Mouse (Mus musculus) liver, postnatal 0 days (tissue): Measurements from ENCODE around the gene Tapbpl. TPM values are rescaled to one million over a fixed set of nuclear protein-coding genes. Genes with fewer than 3 reads are reported as not detected.

ENCODE experiments used
- ATAC-seq: fragments of 200-750 bp; cut with Nextera tagmentation; 2 replicates; pipeline ENCODE4 v1.8.0; 2017; ENCODE audit warnings: mild to moderate bottlenecking, moderate library complexity
- DNase-seq: peaks from one replicate; pipeline ENCODE4 v3.0.0-alpha.2; 2016
- H3K27ac ChIP-seq: fragments of 300-500 bp; sonication (generic); 2 replicates; pipeline ENCODE4 v1.5.1; 2014; ENCODE audit warnings: antibody characterized with exemption, moderate library complexity, mild to moderate bottlenecking, low read depth
- H3K27me3 ChIP-seq: fragments of 300-500 bp; sonication (generic); 2 replicates; pipeline ENCODE4 v1.6.1; 2014; ENCODE audit warnings: low read length, control low read depth, mixed read lengths; ENCODE audit not compliant: insufficient read depth
- H3K36me3 ChIP-seq: fragments of 300-500 bp; sonication (generic); replicated peaks from 2 replicates; pipeline ENCODE4 v1.6.1; 2014; ENCODE audit warnings: mild to moderate bottlenecking, control low read depth, low read length, moderate library complexity, mixed read lengths; ENCODE audit not compliant: insufficient read depth
- H3K4me1 ChIP-seq: fragments of 300-500 bp; sonication (generic); 2 replicates; pipeline ENCODE4 v1.6.1; 2014; ENCODE audit warnings: antibody characterized with exemption, mild to moderate bottlenecking, control low read depth; ENCODE audit not compliant: insufficient read depth
- H3K4me2 ChIP-seq: fragments of 300-500 bp; sonication (generic); 2 replicates; pipeline ENCODE4 v1.6.1; 2014; ENCODE audit warnings: low read depth, mild to moderate bottlenecking, low read length, moderate library complexity, mixed read lengths
- H3K4me3 ChIP-seq: fragments of 300-500 bp; sonication (generic); 2 replicates; pipeline ENCODE4 v1.5.1; 2014; ENCODE audit warnings: low read depth, low read length
- H3K9ac ChIP-seq: fragments of 300-500 bp; sonication (generic); replicated peaks from 2 replicates; pipeline ENCODE4 v1.6.1; 2014; ENCODE audit warnings: mild to moderate bottlenecking, moderate library complexity
- H3K9me3 ChIP-seq: fragments of 300-500 bp; sonication (generic); 2 replicates; pipeline ENCODE4 v1.6.1; 2016; ENCODE audit warnings: mild to moderate bottlenecking, control low read depth, low read length, mixed read lengths
- CTCF ChIP-seq: sonication (generic); IDR thresholded peaks from 2 replicates; pipeline ENCODE4 v1.5.1; 2016; ENCODE audit warnings: antibody characterized with exemption, low read depth
- EP300 ChIP-seq: IDR thresholded peaks from 2 replicates; pipeline ENCODE4 v1.6.1; 2016; ENCODE audit warnings: antibody characterized with exemption, low read depth, mild to moderate bottlenecking
- WGBS: fragments of 180-500 bp; shearing (Covaris S2); extraction: QIAGEN DNeasy Blood & Tissue Kit; methylation state at CpG from one replicate; pipeline ENCODE4 v1.1.7; 2014; ENCODE audit not compliant: insufficient replicate concordance; 5-methylcytosine and 5-hydroxymethylcytosine counted together
- microRNA-seq: library from miRNA; unstranded; fragments of <30 nt; microRNA quantifications from one replicate; pipeline ENCODE4, GENCODE M21; 2016
- polyA plus RNA-seq: library from polyadenylated mRNA; unstranded; fragments of >200 nt; fragmentation: Nextera tagmentation; extraction: Ambion mirVana; gene quantifications from 2 replicates; pipeline ENCODE4 v1.2.1, GENCODE M21; 2015

The Tapbpl gene
- polyA plus RNA-seq, 1 experiment from 2014 or later, result 14.4 TPM

DNA sequence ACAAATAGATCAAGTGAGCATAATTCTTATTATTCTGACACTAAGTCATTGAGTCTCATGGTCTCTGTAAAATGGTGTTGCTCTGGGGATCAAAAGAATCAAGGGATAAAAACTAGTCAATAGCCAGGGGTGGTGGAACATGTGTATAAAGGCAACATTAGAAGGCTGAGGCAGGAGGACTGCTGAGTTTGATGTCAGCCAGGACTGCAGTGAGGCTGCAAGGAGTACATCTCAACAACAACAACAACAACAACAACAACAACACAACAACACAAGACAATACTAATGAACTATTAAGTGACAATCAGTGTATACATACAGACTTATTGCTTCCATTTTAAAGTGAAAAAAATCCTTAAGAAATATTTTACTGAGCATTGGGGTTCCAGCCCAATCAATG is 40.8 kb downstream of the Tapbpl start:
- peak overlapping the region; percentile 78 for H3K4me3 ChIP-seq
- DNase-seq (no peak), ATAC-seq (no peak)
- peak overlapping the region; percentile 100 for H3K27ac ChIP-seq
- no peaks in the 10 kb centered on the region for H3K27me3 ChIP-seq
- no peaks in the 10 kb centered on the region for H3K9me3 ChIP-seq
- H3K9ac ChIP-seq, result peak overlapping the region; percentile 83
- peaks cover 54% of the 10 kb centered on the region for H3K36me3 ChIP-seq
- H3K4me2 ChIP-seq, result peak overlapping the region; percentile 90
- TF ChIP-seq CTCF (no peak), EP300 (no peak)
- peaks cover 12% of the 10 kb centered on the region for H3K4me1 ChIP-seq

DNA sequence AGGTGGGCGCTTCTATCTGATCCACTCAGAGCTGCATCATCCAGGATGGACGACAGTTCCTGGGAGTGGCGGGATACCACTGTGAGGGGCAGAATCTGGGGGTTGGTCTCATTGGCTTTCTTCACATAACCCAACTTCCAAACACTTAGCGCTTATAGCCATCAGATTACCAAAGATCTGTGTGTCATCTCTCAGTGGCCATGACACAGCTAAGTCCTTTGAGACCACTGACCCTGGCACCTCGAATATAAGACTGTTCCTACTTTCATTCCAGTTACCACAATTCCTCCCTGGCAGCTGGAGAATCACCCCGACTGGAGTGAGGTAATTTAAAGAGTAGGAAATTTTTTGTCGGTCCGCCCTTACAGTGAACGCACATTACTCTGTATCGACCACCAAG is 45.5 kb downstream of the Tapbpl start:
- Histone ChIP-seq H3K36me3 (peaks cover 83% of the 10 kb centered on the region), H3K27ac (no peak overlapping the region), H3K4me2 (no peak overlapping the region), H3K9ac (no peak overlapping the region), H3K9me3 (no peaks in the 10 kb centered on the region), H3K4me1 (no peaks in the 10 kb centered on the region; the same call in 1 of the 2 replicates), H3K27me3 (no peaks in the 10 kb centered on the region), H3K4me3 (no peak overlapping the region)
- DNase-seq, result no peak
- WGBS, result 96% methylated on average over 10 of the region's 10 CpGs
- ATAC-seq, result no peak
- TF ChIP-seq EP300 (no peak), CTCF (no peak)

DNA sequence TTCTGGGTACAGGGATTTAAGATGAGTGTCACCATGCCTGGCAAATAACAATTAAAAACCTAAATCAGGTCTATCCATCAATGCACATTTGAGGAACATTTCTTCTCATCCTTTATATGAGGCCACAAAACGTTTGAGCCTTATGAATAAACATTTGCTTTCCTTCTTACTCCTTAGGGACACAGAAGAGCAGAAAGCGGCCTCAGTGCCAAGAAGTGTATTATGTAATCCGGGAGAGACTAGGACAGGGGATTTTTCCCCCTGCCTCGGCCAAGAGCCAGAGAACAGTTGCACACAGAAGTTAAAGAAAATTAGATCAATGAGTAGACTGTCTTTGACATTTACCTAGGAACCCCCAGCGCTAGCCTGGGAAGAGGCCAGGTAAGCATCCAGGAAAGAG is 49.5 kb downstream of the Tapbpl start:
- Histone ChIP-seq H3K4me1 (no peaks in the 10 kb centered on the region), H3K4me2 (no peak overlapping the region), H3K9ac (no peak overlapping the region), H3K36me3 (peaks cover 94% of the 10 kb centered on the region), H3K27ac (no peak overlapping the region), H3K9me3 (no peaks in the 10 kb centered on the region), H3K27me3 (no peaks in the 10 kb centered on the region), H3K4me3 (no peak overlapping the region)
- ATAC-seq, result no peak
- no peak for TF ChIP-seq EP300
- no peak for TF ChIP-seq CTCF
- 78% methylated on average over 5 of the region's 5 CpGs for WGBS
- no peak for DNase-seq

DNA sequence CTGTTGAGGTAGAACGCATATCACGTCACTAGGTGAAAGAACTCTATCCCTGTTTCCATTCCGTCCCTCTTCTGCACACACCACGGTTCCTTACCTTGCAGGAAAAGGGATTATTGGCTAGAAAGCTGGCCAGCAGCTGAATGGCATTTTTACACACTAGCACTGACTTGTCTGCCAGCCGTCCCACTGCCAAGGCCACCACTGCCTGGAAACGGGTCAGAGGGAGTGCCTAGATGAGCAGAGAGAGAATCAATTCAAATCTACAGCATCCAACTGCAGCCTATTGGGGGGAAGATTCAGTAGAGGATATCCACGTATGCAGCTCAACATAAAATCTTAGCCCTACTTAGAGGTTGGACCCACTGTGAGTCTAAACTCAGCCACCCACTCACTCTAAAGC is 52.1 kb downstream of the Tapbpl start:
- H3K4me2 ChIP-seq, result no peak overlapping the region
- DNase-seq (no peak), ATAC-seq (no peak)
- no peaks in the 10 kb centered on the region for H3K4me1 ChIP-seq
- no peaks in the 10 kb centered on the region for H3K9me3 ChIP-seq
- H3K36me3 ChIP-seq, result peaks cover 94% of the 10 kb centered on the region
- 92% methylated on average over 7 of the region's 7 CpGs for WGBS
- H3K4me3 ChIP-seq, result no peak overlapping the region
- TF ChIP-seq EP300 (no peak), CTCF (no peak)
- no peaks in the 10 kb centered on the region for H3K27me3 ChIP-seq
- no peak overlapping the region for H3K27ac ChIP-seq
- H3K9ac ChIP-seq, result no peak overlapping the region

DNA sequence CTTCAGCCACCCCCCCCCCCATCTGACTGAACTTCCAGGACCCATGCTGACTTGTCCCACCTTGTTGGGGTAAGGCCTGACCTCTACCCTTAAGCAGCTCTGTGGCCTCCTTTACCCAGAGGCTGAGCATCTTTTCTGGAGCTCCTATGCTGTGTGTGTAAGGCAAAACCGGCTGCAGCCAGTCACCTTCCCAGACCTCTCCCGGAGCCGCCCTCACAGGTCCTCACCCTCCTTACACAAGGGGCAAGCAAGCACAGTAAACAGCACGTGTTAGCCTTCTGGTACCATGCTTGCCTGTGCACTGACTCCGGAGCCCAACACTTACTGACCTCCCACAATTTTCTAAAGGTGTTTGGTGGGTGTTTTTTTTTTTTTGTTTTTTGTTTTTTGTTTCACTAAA is 56.2 kb downstream of the Tapbpl start:
- 93% methylated on average over 5 of the region's 5 CpGs for WGBS
- H3K27me3 ChIP-seq, result no peaks in the 10 kb centered on the region
- TF ChIP-seq EP300, result no peak
- TF ChIP-seq CTCF, result no peak
- no peak for ATAC-seq
- no peak for DNase-seq
- no peak overlapping the region for H3K27ac ChIP-seq
- H3K36me3 ChIP-seq, result peaks cover 92% of the 10 kb centered on the region
- H3K9ac ChIP-seq, result no peak overlapping the region
- H3K4me1 ChIP-seq, result peaks cover 6% of the 10 kb centered on the region
- H3K4me3 ChIP-seq, result no peak overlapping the region
- no peaks in the 10 kb centered on the region for H3K9me3 ChIP-seq
- no peak overlapping the region for H3K4me2 ChIP-seq

Small RNA genes lying within 50 kb of the gene (microRNA-seq; reads per million reads assigned to microRNA genes)
- gene Mir3098, result not detected
- not detected for gene Mir8113

Other genes with a start within 250 kb of the Tapbpl start
- gene Pianp, start 235.2 kb downstream of the Tapbpl start, polyA plus RNA-seq, result 0.07 and 0.15 TPM in 2 replicates
- gene Zfp384, start 222.7 kb downstream of the Tapbpl start, polyA plus RNA-seq, result 3.3 and 3.5 TPM in 2 replicates
- gene Ing4, start 192.1 kb downstream of the Tapbpl start, polyA plus RNA-seq, result 23.8 and 24.3 TPM in 2 replicates
- 1.3 and 2.0 TPM in 2 replicates for gene Acrbp, start 182.2 kb downstream of the Tapbpl start, polyA plus RNA-seq
- 0.57 and 0.85 TPM in 2 replicates for gene Lpar5, start 163.9 kb downstream of the Tapbpl start, polyA plus RNA-seq
- gene Chd4, start 135.9 kb downstream of the Tapbpl start, polyA plus RNA-seq, result 20.0 and 24.5 TPM in 2 replicates
- gene Nop2, start 100.0 kb downstream of the Tapbpl start, polyA plus RNA-seq, result 23.2 and 24.8 TPM in 2 replicates
- 4.2 and 4.8 TPM in 2 replicates for gene Iffo1, start 86.6 kb downstream of the Tapbpl start, polyA plus RNA-seq
- gene Gapdh, start 65.4 kb downstream of the Tapbpl start, polyA plus RNA-seq, result 1,355 and 1,565 TPM in 2 replicates
- gene Ncapd2, start 40.2 kb downstream of the Tapbpl start, polyA plus RNA-seq, result 33.5 and 39.1 TPM in 2 replicates
- gene Mrpl51, start 40.1 kb downstream of the Tapbpl start, polyA plus RNA-seq, result 210 and 215 TPM in 2 replicates
- gene Vamp1, start 16.3 kb downstream of the Tapbpl start, polyA plus RNA-seq, result 1.4 and 1.7 TPM in 2 replicates
- 1.1 and 2.3 TPM in 2 replicates for gene Cd27, start 5.2 kb upstream of the Tapbpl start, polyA plus RNA-seq
- not detected in 2 replicates for gene Tuba3a, start 54.2 kb upstream of the Tapbpl start, polyA plus RNA-seq
- 31.8 TPM in 2 replicates for gene Ltbr, start 82.0 kb upstream of the Tapbpl start, polyA plus RNA-seq
- gene Scnn1a, start 88.8 kb upstream of the Tapbpl start, polyA plus RNA-seq, result 0.76 and 1.1 TPM in 2 replicates
- gene Tnfrsf1a, start 117.5 kb upstream of the Tapbpl start, polyA plus RNA-seq, result 40.5 and 41.1 TPM in 2 replicates
- 1.1 and 1.2 TPM in 2 replicates for gene Plekhg6, start 148.9 kb upstream of the Tapbpl start, polyA plus RNA-seq